Mouse (Mus musculus) c-Kit-positive CD71-positive TER-119-negative erythroid progenitor cells, embryonic 14.5 days (primary cell): ENCODE measurements around the gene Ccdc54.

Source experiments
- DNase-seq: peaks from one replicate; pipeline ENCODE4 v3.0.0-alpha.2; 2013; ENCODE audit warnings: low read depth

Gene Ccdc54

DNA sequence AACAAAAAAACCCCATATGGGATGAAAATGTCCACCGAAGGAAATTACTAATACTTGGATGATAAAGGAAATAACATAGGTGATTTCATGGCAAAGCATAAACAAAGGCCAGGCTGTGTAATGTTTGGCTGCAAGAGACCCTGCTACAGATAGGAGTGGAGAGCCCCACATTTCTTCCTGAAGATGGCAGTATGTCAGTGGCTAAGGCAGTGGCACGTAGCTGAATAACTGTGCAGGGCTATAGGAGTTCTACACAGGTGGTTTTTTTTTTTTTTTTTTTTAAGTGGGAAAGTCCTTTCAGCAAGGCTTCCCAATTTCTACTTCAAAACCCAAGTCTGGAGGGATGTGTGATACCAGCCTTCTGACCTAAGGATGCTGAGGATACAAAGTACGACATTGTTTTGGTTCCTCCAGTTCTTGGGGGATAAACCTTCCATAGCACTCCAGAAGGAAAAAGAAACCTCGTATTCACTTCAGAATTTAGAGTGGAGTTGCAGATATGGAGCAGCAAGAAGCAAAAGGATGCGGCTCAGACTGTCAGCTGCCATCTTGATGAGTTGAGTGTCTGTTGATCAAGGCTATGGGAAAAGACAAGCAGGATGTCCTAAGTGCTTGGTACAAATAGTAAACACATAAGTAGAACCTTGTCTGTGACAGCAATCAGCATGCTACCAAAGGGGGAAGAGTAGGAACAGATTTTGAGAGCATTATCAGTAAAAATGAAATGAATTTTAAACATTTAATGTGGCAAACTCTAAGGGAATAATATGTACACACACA, 48.2 kb downstream of the Ccdc54 start:
- DNase-seq, result no peak
